Mouse (Mus musculus) heart, embryonic 10.5 days (tissue): ENCODE data around the gene Prom1. TPM values are rescaled to one million over a fixed set of nuclear protein-coding genes. Genes with fewer than 3 reads are reported as not detected.

Source experiments
- DNase-seq: peaks from one replicate; pipeline ENCODE4 v3.0.0-alpha.2; 2017; ENCODE audit warnings: low spot score
- H3K27ac ChIP-seq: fragments of 300-500 bp; sonication (generic); 2 replicates; pipeline ENCODE4 v1.5.1; 2016; ENCODE audit warnings: mild to moderate bottlenecking
- H3K27me3 ChIP-seq: fragments of 300-500 bp; sonication (generic); 2 replicates; pipeline ENCODE4 v1.6.1; 2016; ENCODE audit warnings: mild to moderate bottlenecking; ENCODE audit not compliant: poor library complexity, insufficient read depth, severe bottlenecking
- H3K36me3 ChIP-seq: fragments of 300-500 bp; sonication (generic); 2 replicates; pipeline ENCODE4 v1.6.1; 2016; ENCODE audit warnings: mild to moderate bottlenecking, moderate library complexity
- H3K4me1 ChIP-seq: fragments of 300-500 bp; sonication (generic); 2 replicates; pipeline ENCODE4 v1.6.1; 2016; ENCODE audit warnings: mild to moderate bottlenecking
- H3K4me3 ChIP-seq: fragments of 300-500 bp; sonication (generic); 2 replicates; pipeline ENCODE4 v1.5.1; 2016; ENCODE audit warnings: mild to moderate bottlenecking, moderate library complexity
- H3K9me3 ChIP-seq: fragments of 300-500 bp; sonication (generic); 2 replicates; pipeline ENCODE4 v1.6.1; 2016; ENCODE audit warnings: mild to moderate bottlenecking, moderate library complexity
- whole genome bisulfite sequencing: fragments of 180-500 bp; shearing (Covaris S2); methylation state at CpG from one replicate; pipeline ENCODE4 v1.1.7; 2016; 5-methylcytosine and 5-hydroxymethylcytosine counted together
- polyA plus RNA-seq: library from polyadenylated mRNA; unstranded; fragments of >200 nt; fragmentation: Nextera tagmentation; extraction: Ambion mirVana; gene quantifications from 2 replicates; pipeline ENCODE4 v1.2.1, GENCODE M21; 2016

The Prom1 gene
- polyA plus RNA-seq, 1 experiment from 2014 or later = 32.5 TPM

GRCm38 (mm10) chr5:43989017-43989416 lies 112.8 kb downstream of the Prom1 start:
- no peak overlapping the region for H3K27ac ChIP-seq
- no peaks in the 10 kb centered on the region for H3K27me3 ChIP-seq
- H3K4me3 ChIP-seq = no peak overlapping the region
- H3K4me1 ChIP-seq = no peaks in the 10 kb centered on the region
- H3K9me3 ChIP-seq = no peaks in the 10 kb centered on the region
- no peak for DNase-seq
- H3K36me3 ChIP-seq = no peaks in the 10 kb centered on the region
- 59% methylated on average over 5 of the region's 5 CpGs for WGBS

GRCm38 (mm10) chr5:43986212-43986611 lies 115.6 kb downstream of the Prom1 start:
- Histone ChIP-seq H3K4me3 (no peak overlapping the region), H3K36me3 (no peaks in the 10 kb centered on the region), H3K9me3 (no peaks in the 10 kb centered on the region), H3K27ac (no peak overlapping the region), H3K27me3 (no peaks in the 10 kb centered on the region), H3K4me1 (no peaks in the 10 kb centered on the region)
- no peak for DNase-seq

GRCm38 (mm10) chr5:43982896-43983295 lies 118.9 kb downstream of the Prom1 start:
- Histone ChIP-seq H3K27me3 (no peaks in the 10 kb centered on the region), H3K4me3 (no peak overlapping the region), H3K9me3 (no peaks in the 10 kb centered on the region), H3K4me1 (no peaks in the 10 kb centered on the region), H3K36me3 (no peaks in the 10 kb centered on the region), H3K27ac (no peak overlapping the region)
- 80% methylated on average over 1 of the region's 1 CpGs for WGBS
- no peak for DNase-seq

- no peaks in the 10 kb centered on the region for H3K9me3 ChIP-seq
- WGBS = 57% methylated on average over 4 of the region's 4 CpGs
- no peaks in the 10 kb centered on the region for H3K36me3 ChIP-seq
- H3K4me1 ChIP-seq = no peaks in the 10 kb centered on the region
- no peak within 1 kb of the TSS for H3K4me3 ChIP-seq
- H3K27ac ChIP-seq = no peak within 1 kb of the TSS
- no peaks in the 10 kb centered on the region for H3K27me3 ChIP-seq
- no peak for DNase-seq
These were observed 120.2 kb downstream of the Prom1 start, which contains the start of gene Fgfbp1 for GRCm38 (mm10) chr5:43981620-43982019. Gene Fgfbp1 (minus strand): TSS chr5:43981779.

GRCm38 (mm10) chr5:43980397-43980796 lies 121.4 kb downstream of the Prom1 start:
- Histone ChIP-seq H3K4me1 (no peaks in the 10 kb centered on the region), H3K4me3 (no peak overlapping the region), H3K27ac (no peak overlapping the region), H3K36me3 (no peaks in the 10 kb centered on the region), H3K27me3 (no peaks in the 10 kb centered on the region), H3K9me3 (no peaks in the 10 kb centered on the region)
- DNase-seq = no peak
- 75% methylated on average over 2 of the region's 2 CpGs for WGBS

- no peak overlapping the region for H3K4me3 ChIP-seq
- no peaks in the 10 kb centered on the region for H3K27me3 ChIP-seq
- H3K4me1 ChIP-seq = no peaks in the 10 kb centered on the region
- H3K27ac ChIP-seq = no peak overlapping the region
- H3K9me3 ChIP-seq = no peaks in the 10 kb centered on the region
- WGBS = 79% methylated on average over 1 of the region's 1 CpGs
- no peak for DNase-seq
- no peaks in the 10 kb centered on the region for H3K36me3 ChIP-seq
These were observed 124.8 kb downstream of the Prom1 start for GRCm38 (mm10) chr5:43976821-43977561.

- no peaks in the 10 kb centered on the region for H3K27me3 ChIP-seq
- no peaks in the 10 kb centered on the region for H3K9me3 ChIP-seq
- H3K36me3 ChIP-seq = no peaks in the 10 kb centered on the region
- DNase-seq = no peak
- H3K4me1 ChIP-seq = no peaks in the 10 kb centered on the region
- H3K4me3 ChIP-seq = no peak overlapping the region
- no peak overlapping the region for H3K27ac ChIP-seq
- 77% methylated on average over 6 of the region's 6 CpGs for WGBS
These were observed 127.7 kb downstream of the Prom1 start for GRCm38 (mm10) chr5:43974166-43974565.

- Histone ChIP-seq H3K4me3 (no peak overlapping the region), H3K27ac (no peak overlapping the region), H3K9me3 (no peaks in the 10 kb centered on the region), H3K27me3 (no peaks in the 10 kb centered on the region), H3K36me3 (no peaks in the 10 kb centered on the region), H3K4me1 (no peaks in the 10 kb centered on the region)
- no peak for DNase-seq
- 29% methylated on average over 2 of the region's 2 CpGs for WGBS
These were observed 130.7 kb downstream of the Prom1 start for GRCm38 (mm10) chr5:43971156-43971555.

GRCm38 (mm10) chr5:43970532-43970931 lies 131.3 kb downstream of the Prom1 start:
- no peaks in the 10 kb centered on the region for H3K36me3 ChIP-seq
- H3K27ac ChIP-seq = no peak overlapping the region
- no peaks in the 10 kb centered on the region for H3K27me3 ChIP-seq
- no peaks in the 10 kb centered on the region for H3K4me1 ChIP-seq
- WGBS = 80% methylated on average over 2 of the region's 2 CpGs
- H3K9me3 ChIP-seq = no peaks in the 10 kb centered on the region
- no peak for DNase-seq
- no peak overlapping the region for H3K4me3 ChIP-seq

GRCm38 (mm10) chr5:43968634-43969033 lies 133.2 kb downstream of the Prom1 start:
- DNase-seq = no peak

GRCm38 (mm10) chr5:43961056-43961455 lies 140.8 kb downstream of the Prom1 start:
- no peak for DNase-seq
- no peaks in the 10 kb centered on the region for H3K27me3 ChIP-seq
- H3K27ac ChIP-seq = no peak overlapping the region
- 86% methylated on average over 3 of the region's 3 CpGs for WGBS
- H3K4me3 ChIP-seq = no peak overlapping the region
- H3K9me3 ChIP-seq = no peaks in the 10 kb centered on the region
- no peaks in the 10 kb centered on the region for H3K36me3 ChIP-seq
- H3K4me1 ChIP-seq = no peaks in the 10 kb centered on the region

More at GRCm38 (mm10) chr5:43968634-43969033, 133.2 kb downstream of the Prom1 start:
- H3K27ac ChIP-seq = no peak overlapping the region
- H3K9me3 ChIP-seq = no peaks in the 10 kb centered on the region
- no peak overlapping the region for H3K4me3 ChIP-seq
- WGBS = 64% methylated on average over 2 of the region's 2 CpGs
- no peaks in the 10 kb centered on the region for H3K27me3 ChIP-seq
- no peaks in the 10 kb centered on the region for H3K4me1 ChIP-seq
- H3K36me3 ChIP-seq = no peaks in the 10 kb centered on the region

GRCm38 (mm10) chr5:43959884-43960440 lies 141.9 kb downstream of the Prom1 start:
- Histone ChIP-seq H3K27ac (no peak overlapping the region), H3K36me3 (no peaks in the 10 kb centered on the region), H3K27me3 (no peaks in the 10 kb centered on the region), H3K4me1 (no peaks in the 10 kb centered on the region), H3K4me3 (no peak overlapping the region), H3K9me3 (no peaks in the 10 kb centered on the region)
- WGBS = 78% methylated on average over 3 of the region's 3 CpGs
- no peak for DNase-seq

- H3K36me3 ChIP-seq = no peaks in the 10 kb centered on the region
- no peak overlapping the region for H3K27ac ChIP-seq
- H3K9me3 ChIP-seq = no peaks in the 10 kb centered on the region
- 59% methylated on average over 1 of the region's 1 CpGs for WGBS
- no peak overlapping the region for H3K4me3 ChIP-seq
- H3K4me1 ChIP-seq = peaks cover 6% of the 10 kb centered on the region
- no peaks in the 10 kb centered on the region for H3K27me3 ChIP-seq
- DNase-seq = no peak
These were observed 148.6 kb downstream of the Prom1 start for GRCm38 (mm10) chr5:43953241-43953640.
